Mouse (Mus musculus) kidney, postnatal 0 days (tissue): Measurements from ENCODE around the gene Slc8a1. TPM values are rescaled to one million over a fixed set of nuclear protein-coding genes. Genes with fewer than 3 reads are reported as not detected.

Source experiments
- ATAC-seq: fragments of 200-750 bp; cut with Nextera tagmentation; replicated peaks from 2 replicates; pipeline ENCODE4 v1.8.0; 2017; ENCODE audit warnings: low read depth, moderate number of reproducible peaks, moderate TSS enrichment, moderate library complexity; ENCODE audit not compliant: low FRiP score
- DNase-seq: peaks from one replicate; pipeline ENCODE4 v3.0.0-alpha.2; 2016; ENCODE audit warnings: low spot score
- H3K27ac ChIP-seq: fragments of 300-500 bp; sonication (generic); 2 replicates; pipeline ENCODE4 v1.5.1; 2014; ENCODE audit warnings: mild to moderate bottlenecking
- H3K27me3 ChIP-seq: fragments of 300-500 bp; sonication (generic); 2 replicates; pipeline ENCODE4 v1.6.1; 2014; ENCODE audit warnings: low read length, mixed read lengths; ENCODE audit not compliant: insufficient read depth
- H3K36me3 ChIP-seq: fragments of 300-500 bp; sonication (generic); 2 replicates; pipeline ENCODE4 v1.6.1; 2014; ENCODE audit warnings: low read length, mixed read lengths; ENCODE audit not compliant: insufficient read depth
- H3K4me1 ChIP-seq: fragments of 300-500 bp; sonication (generic); replicated peaks from 2 replicates; pipeline ENCODE4 v1.6.1; 2014; ENCODE audit warnings: antibody characterized with exemption, low read length, mixed read lengths; ENCODE audit not compliant: insufficient read depth
- H3K4me2 ChIP-seq: fragments of 300-500 bp; sonication (generic); 2 replicates; pipeline ENCODE4 v1.6.1; 2014; ENCODE audit warnings: mild to moderate bottlenecking, low read length, moderate library complexity, mixed read lengths
- H3K4me3 ChIP-seq: fragments of 300-500 bp; sonication (generic); replicated peaks from 2 replicates; pipeline ENCODE4 v1.5.1; 2014; ENCODE audit warnings: low read depth, low read length
- H3K9ac ChIP-seq: fragments of 300-500 bp; sonication (generic); 2 replicates; pipeline ENCODE4 v1.6.1; 2014; ENCODE audit warnings: low read depth, low read length
- H3K9me3 ChIP-seq: fragments of 300-500 bp; sonication (generic); replicated peaks from 2 replicates; pipeline ENCODE4 v1.6.1; 2016; ENCODE audit warnings: low read length, inconsistent platforms, mixed read lengths
- CTCF ChIP-seq: IDR thresholded peaks from 2 replicates; pipeline ENCODE4 v1.5.1; 2016; ENCODE audit warnings: antibody characterized with exemption, low read depth, mild to moderate bottlenecking, moderate library complexity
- WGBS: fragments of 180-500 bp; shearing (Covaris S2); extraction: QIAGEN DNeasy Blood & Tissue Kit; methylation state at CpG from one replicate; pipeline ENCODE4 v1.1.7; 2014; 5-methylcytosine and 5-hydroxymethylcytosine counted together
- polyA plus RNA-seq: library from polyadenylated mRNA; unstranded; fragments of >200 nt; fragmentation: Nextera tagmentation; extraction: Ambion mirVana; gene quantifications from 2 replicates; pipeline ENCODE4 v1.2.1, GENCODE M21; 2015

Gene Slc8a1
- polyA plus RNA-seq, 1 experiment from 2014 or later = 12.9 TPM

GRCm38 (mm10) chr17:81599072-81599471 is 139.1 kb downstream of the Slc8a1 start:
- DNase-seq (no peak), ATAC-seq (no peak)
- Histone ChIP-seq H3K9ac (no peak overlapping the region), H3K4me1 (no peaks in the 10 kb centered on the region), H3K27ac (no peak overlapping the region), H3K9me3 (no peaks in the 10 kb centered on the region), H3K4me2 (no peak overlapping the region), H3K36me3 (no peaks in the 10 kb centered on the region), H3K4me3 (no peak overlapping the region), H3K27me3 (no peaks in the 10 kb centered on the region)
- TF ChIP-seq CTCF = no peak
- 83% methylated on average over 2 of the region's 2 CpGs for WGBS

GRCm38 (mm10) chr17:81589791-81590190 is 148.4 kb downstream of the Slc8a1 start:
- no peak overlapping the region for H3K9ac ChIP-seq
- no peak for ATAC-seq
- DNase-seq = no peak
- no peak overlapping the region for H3K4me3 ChIP-seq
- no peak for TF ChIP-seq CTCF
- no peak overlapping the region for H3K4me2 ChIP-seq
- WGBS = 69% methylated on average over 7 of the region's 7 CpGs
- H3K27me3 ChIP-seq = no peaks in the 10 kb centered on the region
- H3K9me3 ChIP-seq = no peaks in the 10 kb centered on the region
- H3K36me3 ChIP-seq = no peaks in the 10 kb centered on the region
- H3K4me1 ChIP-seq = no peaks in the 10 kb centered on the region
- no peak overlapping the region for H3K27ac ChIP-seq

DNA sequence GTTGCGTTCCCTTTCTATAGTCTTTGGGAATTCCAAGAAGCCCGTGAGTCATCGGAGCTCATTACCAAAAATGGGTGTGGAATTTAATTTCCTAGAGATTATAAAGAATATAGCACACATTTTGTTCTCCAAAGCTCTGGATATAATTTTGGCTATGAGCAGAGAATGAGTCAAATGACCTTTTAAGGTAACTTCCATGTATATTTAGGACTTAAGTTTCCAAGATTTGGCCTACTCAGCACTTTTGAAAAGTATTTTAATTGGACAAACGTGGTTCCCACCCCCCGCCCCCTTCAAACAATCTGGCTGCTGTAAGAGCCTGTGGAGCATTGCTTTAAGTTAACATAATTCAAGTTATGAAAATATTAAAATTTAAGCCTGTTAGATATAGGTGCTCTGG is 151.4 kb downstream of the Slc8a1 start:
- no peak overlapping the region for H3K4me2 ChIP-seq
- no peak overlapping the region for H3K9ac ChIP-seq
- DNase-seq (no peak), ATAC-seq (no peak)
- WGBS = 91% methylated on average over 5 of the region's 5 CpGs
- H3K9me3 ChIP-seq = no peaks in the 10 kb centered on the region
- no peaks in the 10 kb centered on the region for H3K4me1 ChIP-seq
- no peaks in the 10 kb centered on the region for H3K27me3 ChIP-seq
- no peaks in the 10 kb centered on the region for H3K36me3 ChIP-seq
- no peak for TF ChIP-seq CTCF
- H3K27ac ChIP-seq = no peak overlapping the region
- H3K4me3 ChIP-seq = no peak overlapping the region

GRCm38 (mm10) chr17:81579728-81580425 is 158.3 kb downstream of the Slc8a1 start:
- no peak for TF ChIP-seq CTCF
- DNase-seq (peak; percentile 54), ATAC-seq (no peak)
- H3K9me3 ChIP-seq = no peaks in the 10 kb centered on the region
- H3K27ac ChIP-seq = 0 out of 2 replicates have a peak overlapping the region, but pooled peaks have one; percentile 51
- 0 out of 2 replicates have a peak, but pooled peaks cover 3% of the 10 kb centered on the region for H3K4me1 ChIP-seq
- H3K27me3 ChIP-seq = no peaks in the 10 kb centered on the region
- H3K4me2 ChIP-seq = no peak overlapping the region
- no peaks in the 10 kb centered on the region for H3K36me3 ChIP-seq
- WGBS = 53% methylated on average over 10 of the region's 10 CpGs
- H3K4me3 ChIP-seq = no peak overlapping the region
- no peak overlapping the region for H3K9ac ChIP-seq

GRCm38 (mm10) chr17:81576893-81577292 is 161.3 kb downstream of the Slc8a1 start:
- no peaks in the 10 kb centered on the region for H3K9me3 ChIP-seq
- no peaks in the 10 kb centered on the region for H3K27me3 ChIP-seq
- TF ChIP-seq CTCF = no peak
- H3K4me3 ChIP-seq = no peak overlapping the region
- H3K4me1 ChIP-seq = 0 out of 2 replicates have a peak, but pooled peaks cover 3% of the 10 kb centered on the region
- WGBS = 68% methylated on average over 3 of the region's 3 CpGs
- no peak for ATAC-seq
- DNase-seq = no peak
- no peaks in the 10 kb centered on the region for H3K36me3 ChIP-seq
- no peak overlapping the region for H3K27ac ChIP-seq
- H3K9ac ChIP-seq = no peak overlapping the region
- no peak overlapping the region for H3K4me2 ChIP-seq

GRCm38 (mm10) chr17:81565634-81566372 is 172.4 kb downstream of the Slc8a1 start:
- no peak overlapping the region for H3K4me3 ChIP-seq
- no peaks in the 10 kb centered on the region for H3K9me3 ChIP-seq
- DNase-seq (no peak), ATAC-seq (no peak)
- H3K27me3 ChIP-seq = no peaks in the 10 kb centered on the region
- 0 out of 2 replicates have a peak, but pooled peaks cover 4% of the 10 kb centered on the region for H3K4me1 ChIP-seq
- H3K4me2 ChIP-seq = no peak overlapping the region
- no peak for TF ChIP-seq CTCF
- no peaks in the 10 kb centered on the region for H3K36me3 ChIP-seq
- H3K9ac ChIP-seq = no peak overlapping the region
- H3K27ac ChIP-seq = no peak overlapping the region
- WGBS = 72% methylated on average over 9 of the region's 9 CpGs
